Mouse (Mus musculus): ENCODE data around the gene Rgl1.

Rgl1 gene

GRCm38 (mm10) chr1:152766032-152766772 lies at the start of gene Rgl1, which contains the start of gene Arpc5:
Rgl1 (minus strand) TSS chr1:152766351.
Arpc5 (plus strand) TSS chr1:152766542.
- peak; percentile 98 for DNase-seq (ENCODE audit: low read depth)

- peak; percentile 22 for DNase-seq (ENCODE audit: low read depth)
These were observed 49.1 kb upstream of the Rgl1 start for GRCm38 (mm10) chr1:152815265-152815701.

GRCm38 (mm10) chr1:152810533-152811439 lies 44.6 kb upstream of the Rgl1 start:
- no peak for DNase-seq (ENCODE audit: low read depth)

GRCm38 (mm10) chr1:152809541-152810252 lies 43.5 kb upstream of the Rgl1 start:
- DNase-seq (ENCODE audit: low read depth), result no peak

- DNase-seq (ENCODE audit: low read depth), result no peak
These were observed 42.2 kb upstream of the Rgl1 start for GRCm38 (mm10) chr1:152808392-152808680.

GRCm38 (mm10) chr1:152807619-152808391 lies 41.7 kb upstream of the Rgl1 start:
- no peak for DNase-seq (ENCODE audit: low read depth)

- no peak for DNase-seq (ENCODE audit: low read depth)
These were observed 38.8 kb upstream of the Rgl1 start for GRCm38 (mm10) chr1:152804907-152805306.

GRCm38 (mm10) chr1:152800633-152801176 lies 34.6 kb upstream of the Rgl1 start:
- no peak for DNase-seq (ENCODE audit: low read depth)

- DNase-seq (ENCODE audit: low read depth), result no peak
These were observed 33.7 kb upstream of the Rgl1 start, which contains the start of gene Ncf2 for GRCm38 (mm10) chr1:152799897-152800296. Ncf2 (plus strand) TSS chr1:152800194.

GRCm38 (mm10) chr1:152798125-152798524 lies 32.0 kb upstream of the Rgl1 start:
- no peak for DNase-seq (ENCODE audit: low read depth)

GRCm38 (mm10) chr1:152796683-152797263 lies 30.6 kb upstream of the Rgl1 start:
- DNase-seq (ENCODE audit: low read depth), result no peak

GRCm38 (mm10) chr1:152795688-152796255 lies 29.6 kb upstream of the Rgl1 start:
- DNase-seq (ENCODE audit: low read depth), result no peak

- DNase-seq (ENCODE audit: low read depth), result no peak
These were observed 27.5 kb upstream of the Rgl1 start for GRCm38 (mm10) chr1:152793495-152794130.

GRCm38 (mm10) chr1:152792736-152793494 lies 26.8 kb upstream of the Rgl1 start:
- DNase-seq (ENCODE audit: low read depth), result no peak

GRCm38 (mm10) chr1:152791269-152791668 lies 25.1 kb upstream of the Rgl1 start:
- no peak for DNase-seq (ENCODE audit: low read depth)

GRCm38 (mm10) chr1:152790821-152791220 lies 24.7 kb upstream of the Rgl1 start:
- DNase-seq (ENCODE audit: low read depth), result no peak

- peak; percentile 48 for DNase-seq (ENCODE audit: low read depth)
These were observed 24.1 kb upstream of the Rgl1 start for GRCm38 (mm10) chr1:152790254-152790653.

GRCm38 (mm10) chr1:152788121-152788660 lies 22.0 kb upstream of the Rgl1 start:
- no peak for DNase-seq (ENCODE audit: low read depth)

- no peak for DNase-seq (ENCODE audit: low read depth)
These were observed 20.8 kb upstream of the Rgl1 start for GRCm38 (mm10) chr1:152786953-152787352.

Measured in induced T-regulatory cell, adult 2 months (primary cell).